Mouse (Mus musculus) frontal cortex, postnatal 25 days (tissue): Measurements from ENCODE around the gene Tada3.

Experiments used
- DNase-seq, 2 experiments: peaks; one replicate each; pipeline ENCODE4 v3.0.0; 2022; ENCODE audit warnings: low spot score in 2 of 2

Tada3 gene

GRCm38 (mm10) chr6:113377496-113378385, at the start of gene Tada3, which contains the start of gene Arpc4:
Tada3 (minus strand) TSS chr6:113377883.
Arpc4 (plus strand) TSS chr6:113378115.
- DNase-seq: peak; percentile 83 to 84

GRCm38 (mm10) chr6:113427397-113427796, 49.7 kb upstream of the Tada3 start:
- DNase-seq: no peak

GRCm38 (mm10) chr6:113426696-113427095, 49.0 kb upstream of the Tada3 start:
- no peak for DNase-seq

- DNase-seq: no peak
These were observed 46.5 kb upstream of the Tada3 start for GRCm38 (mm10) chr6:113424187-113424586.

GRCm38 (mm10) chr6:113423000-113423399, 45.3 kb upstream of the Tada3 start:
- DNase-seq: no peak

GRCm38 (mm10) chr6:113419199-113419587, 41.5 kb upstream of the Tada3 start, which contains the start of gene Rpusd3:
Rpusd3 (minus strand) TSS chr6:113419340.
- DNase-seq: peak; percentile 91 to 96

GRCm38 (mm10) chr6:113418441-113419198, 40.9 kb upstream of the Tada3 start:
- no peak for DNase-seq

- DNase-seq: no peak
These were observed 38.7 kb upstream of the Tada3 start for GRCm38 (mm10) chr6:113416416-113416815.

GRCm38 (mm10) chr6:113410001-113410400, 32.3 kb upstream of the Tada3 start:
- DNase-seq: no peak

GRCm38 (mm10) chr6:113406683-113407082, 29.0 kb upstream of the Tada3 start:
- DNase-seq: no peak

GRCm38 (mm10) chr6:113405483-113405882, 27.8 kb upstream of the Tada3 start:
- DNase-seq: no peak

GRCm38 (mm10) chr6:113404649-113405448, 27.2 kb upstream of the Tada3 start:
- no peak for DNase-seq

GRCm38 (mm10) chr6:113402094-113402493, 24.4 kb upstream of the Tada3 start:
- no peak for DNase-seq

- no peak for DNase-seq
These were observed 18.8 kb upstream of the Tada3 start for GRCm38 (mm10) chr6:113396270-113397030.

- DNase-seq: no peak
These were observed 17.8 kb upstream of the Tada3 start for GRCm38 (mm10) chr6:113395501-113395900.

- DNase-seq: no peak
These were observed 17.1 kb upstream of the Tada3 start for GRCm38 (mm10) chr6:113394811-113395210.

- DNase-seq: no peak
These were observed 16.3 kb upstream of the Tada3 start for GRCm38 (mm10) chr6:113393951-113394350.

- DNase-seq: peak; percentile 42 to 48
These were observed 14.8 kb upstream of the Tada3 start for GRCm38 (mm10) chr6:113392387-113393071.

GRCm38 (mm10) chr6:113392015-113392386, 14.3 kb upstream of the Tada3 start:
- no peak for DNase-seq

GRCm38 (mm10) chr6:113390715-113391114, 13.0 kb upstream of the Tada3 start:
- no peak for DNase-seq
